Mouse (Mus musculus) cerebellum, postnatal 10 days (tissue): ENCODE measurements around the gene Itih1.
A peak's percentile ranks its signal among the peaks of the same experiment; 100 is the strongest.

Source experiments
- DNase-seq, 2 experiments: peaks; one replicate each; pipeline ENCODE4 v3.0.0; 2021; ENCODE audit warnings: mixed read lengths in 2 of 2

Itih1 gene

DNA sequence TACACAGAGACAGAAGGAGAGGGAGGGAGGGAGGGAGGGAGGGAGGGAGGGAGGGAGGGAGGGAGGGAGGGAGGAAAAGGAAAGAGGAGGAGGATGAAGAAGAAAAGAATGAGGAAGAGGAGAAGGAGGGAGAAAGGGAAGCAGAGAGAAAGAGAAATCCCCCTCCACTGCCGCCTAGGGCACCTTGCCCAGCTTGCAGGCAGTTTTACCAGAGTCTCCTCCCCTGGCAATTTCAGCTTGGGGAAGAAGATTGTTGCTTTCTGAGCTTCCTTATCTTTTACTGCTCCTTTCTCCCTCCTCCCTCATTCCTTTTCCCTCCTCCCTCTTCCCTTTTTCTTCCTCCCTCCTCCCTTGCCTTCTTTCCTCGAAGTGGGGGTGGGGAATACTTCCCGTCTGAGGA is 40.1 kb downstream of the Itih1 start:
- no peak for DNase-seq

DNA sequence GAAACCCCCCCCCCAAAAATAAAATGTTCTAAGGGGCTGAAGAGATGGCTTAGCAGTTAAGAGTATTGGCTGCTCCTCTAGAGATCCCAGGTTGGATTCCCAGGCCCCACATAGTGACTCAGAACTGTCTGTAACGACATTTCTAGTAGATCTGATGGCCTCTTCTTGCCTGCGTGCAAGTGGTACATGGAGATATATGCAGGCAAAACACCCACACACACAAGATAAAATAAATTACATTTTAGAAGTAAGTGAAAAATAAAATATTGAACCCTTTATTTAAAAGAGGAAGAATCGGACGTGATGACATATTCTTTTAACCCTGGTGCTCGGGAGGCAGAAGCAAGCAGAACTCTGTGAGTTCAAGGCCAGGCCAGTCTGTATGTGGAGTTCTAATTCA is 40.5 kb downstream of the Itih1 start:
- no peak for DNase-seq

DNA sequence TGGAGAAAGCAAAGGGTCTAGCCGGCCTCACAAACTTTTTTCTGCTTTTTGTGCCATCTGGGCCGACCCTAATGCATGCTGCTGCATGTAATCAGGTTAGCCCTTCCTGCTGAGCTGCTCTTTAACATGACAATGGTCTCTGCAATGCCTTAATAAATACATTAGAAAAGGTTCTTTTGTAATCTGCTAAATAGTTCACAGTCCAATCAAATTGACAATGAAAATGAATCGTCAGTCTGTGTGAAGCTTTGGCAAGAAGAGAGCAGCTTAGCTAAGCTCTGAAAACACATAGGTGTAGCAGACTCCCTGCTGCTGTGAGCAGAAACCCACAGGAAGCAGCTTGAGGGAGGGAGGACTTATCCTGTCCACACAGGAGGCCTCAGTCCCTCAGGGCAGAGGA is 43.1 kb downstream of the Itih1 start:
- no peak for DNase-seq

DNA sequence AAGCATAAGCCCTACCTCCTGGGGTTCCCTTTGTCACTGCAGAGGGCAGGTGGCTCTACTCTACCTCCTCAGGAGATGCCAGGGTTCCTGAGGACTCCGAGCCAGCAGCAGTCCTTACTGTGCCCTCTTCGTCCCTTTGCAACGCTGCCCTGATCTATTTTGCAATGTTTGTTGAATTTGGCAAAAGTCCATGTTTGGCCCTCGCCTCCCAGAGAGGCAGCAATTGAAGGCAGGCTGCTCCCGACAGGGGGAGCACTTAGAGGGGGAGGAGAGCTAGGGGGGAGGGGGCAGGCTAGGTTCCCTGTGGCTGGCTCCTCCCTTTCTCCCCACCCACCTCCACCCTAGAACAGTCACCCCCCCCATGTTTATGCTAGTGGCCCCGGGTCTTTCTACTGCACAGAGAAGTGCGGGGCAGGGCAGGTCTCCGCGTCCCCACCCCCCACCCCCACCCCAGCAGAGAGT is 54.8 kb downstream of the Itih1 start:
- peak; percentile 49 to 59 for DNase-seq

DNA sequence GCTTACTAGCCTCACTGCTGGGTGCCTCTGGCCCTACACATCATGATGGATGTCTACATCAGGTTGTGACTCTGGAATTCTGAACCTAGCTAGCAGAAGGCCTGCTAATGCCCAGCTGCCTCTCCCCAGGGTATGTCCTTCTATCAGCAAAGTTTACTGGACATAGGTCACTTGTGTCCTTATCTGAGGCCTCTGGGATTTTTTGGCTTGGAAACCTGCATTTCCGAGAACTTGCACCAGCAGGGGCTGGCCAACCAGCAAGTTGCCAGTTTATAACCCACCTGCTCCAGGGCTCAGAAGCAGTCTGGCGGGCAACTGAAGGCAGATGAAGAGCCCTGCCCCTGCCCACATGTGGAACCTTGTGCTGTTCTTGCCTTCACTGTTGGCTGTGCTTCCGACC is 56.9 kb downstream of the Itih1 start, which contains the start of gene Itih4:
Gene Itih4, plus strand, starts transcription at position 273 of the 400 bp plus-strand sequence.
- DNase-seq = no peak

DNA sequence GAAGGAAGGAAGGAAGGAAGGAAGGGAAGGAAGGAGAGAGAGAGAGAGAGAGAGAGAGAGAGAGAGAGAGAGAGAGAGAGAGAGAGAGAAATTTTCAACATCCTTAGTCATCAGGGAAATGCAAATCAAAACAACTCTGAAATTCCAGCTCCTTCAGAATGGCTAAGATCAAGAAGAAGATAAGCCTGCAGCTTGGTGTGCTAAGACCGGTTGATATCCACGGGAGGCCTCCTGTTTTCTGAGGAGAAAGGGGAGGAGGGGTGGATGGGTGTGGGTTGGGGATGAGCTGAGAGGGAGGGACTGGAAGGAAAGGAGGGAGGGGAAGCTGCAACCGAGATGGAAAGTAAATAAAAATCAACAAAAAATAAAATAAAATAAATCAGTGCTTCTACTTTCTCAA is 57.8 kb downstream of the Itih1 start:
- no peak for DNase-seq

DNA sequence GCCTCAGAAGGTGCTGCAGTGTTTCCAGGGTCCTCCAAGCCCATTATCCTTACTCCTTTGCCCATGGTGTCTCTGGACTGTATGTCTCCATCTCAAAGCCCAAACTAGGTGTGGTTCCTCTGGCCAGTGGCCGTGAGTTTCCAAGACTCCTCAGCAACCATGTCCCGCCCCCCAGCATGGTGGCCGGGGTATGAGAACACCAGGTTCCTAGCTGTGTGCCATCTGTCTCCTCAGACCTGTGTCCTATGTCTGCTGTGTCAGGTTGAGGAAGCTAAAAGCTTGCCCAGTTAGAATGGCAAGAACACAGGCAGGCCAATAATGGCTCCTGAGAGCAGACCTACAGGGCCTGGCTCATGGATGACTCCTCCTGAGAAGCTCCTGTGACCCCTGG is 61.4 kb downstream of the Itih1 start:
- DNase-seq = peak; percentile 27 to 36

DNA sequence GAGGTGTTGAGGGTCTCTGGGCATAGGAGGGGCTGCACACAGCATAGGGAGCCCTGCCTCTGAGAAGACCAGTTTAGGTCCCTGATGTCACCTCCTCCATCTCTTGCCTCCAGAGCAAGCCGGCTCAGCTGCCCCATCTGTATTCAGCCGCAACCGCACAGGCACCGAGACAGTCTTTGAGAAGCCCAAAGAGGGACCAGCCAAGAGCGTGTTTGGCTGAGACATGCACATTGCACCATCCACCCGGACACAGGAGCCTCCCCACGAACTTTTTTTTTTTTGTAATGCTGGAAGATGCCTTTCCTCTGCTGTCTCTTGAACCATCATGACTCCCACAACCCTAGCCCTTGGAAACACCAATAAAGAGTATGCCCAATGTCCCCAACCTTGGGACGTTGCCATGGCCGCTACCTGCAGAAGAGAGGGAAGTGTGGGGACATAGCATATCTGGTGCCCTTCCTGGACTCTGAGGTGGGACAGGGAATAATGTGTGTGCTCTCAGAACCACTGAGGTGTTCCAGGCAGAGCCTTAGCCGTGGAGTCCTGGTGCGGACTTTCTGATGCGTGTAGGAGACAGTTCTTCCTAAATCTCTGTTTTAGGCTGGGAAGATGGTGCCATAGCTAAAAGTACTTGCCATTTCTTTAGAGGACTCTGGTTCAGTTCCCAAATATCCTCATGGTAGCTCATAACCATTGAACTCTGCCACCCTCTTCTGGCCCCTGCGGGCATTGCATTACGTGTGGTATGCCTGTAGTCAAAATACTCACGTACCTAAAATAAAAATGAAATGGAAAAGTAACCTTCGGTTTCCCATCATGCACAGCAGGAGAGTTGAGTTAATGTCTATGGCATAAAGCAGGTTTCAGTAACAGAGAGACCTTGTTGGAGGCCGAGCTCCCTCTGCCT is 62.0 kb downstream of the Itih1 start:
- peak; percentile 71 to 78 for DNase-seq

DNA sequence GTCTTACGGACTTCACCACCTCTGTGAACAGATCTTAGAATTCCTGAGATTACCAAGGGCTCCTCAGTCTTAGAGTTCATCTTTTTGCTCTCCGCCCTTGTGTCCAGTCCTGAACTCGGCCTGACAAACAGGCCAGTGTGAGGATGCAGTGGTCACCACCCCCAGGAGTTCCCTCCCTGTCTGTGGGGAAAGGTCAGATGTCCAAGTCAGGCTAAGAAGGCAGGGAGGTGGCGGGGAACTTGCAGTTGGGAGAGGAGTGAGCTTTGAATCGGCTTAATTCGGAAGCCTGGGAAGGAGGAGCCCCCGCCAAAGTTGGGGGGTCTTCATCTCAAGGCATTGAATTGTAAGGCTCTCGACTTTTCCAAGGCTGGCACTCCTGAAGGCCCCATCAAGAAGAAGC is 62.8 kb downstream of the Itih1 start:
- DNase-seq = no peak

DNA sequence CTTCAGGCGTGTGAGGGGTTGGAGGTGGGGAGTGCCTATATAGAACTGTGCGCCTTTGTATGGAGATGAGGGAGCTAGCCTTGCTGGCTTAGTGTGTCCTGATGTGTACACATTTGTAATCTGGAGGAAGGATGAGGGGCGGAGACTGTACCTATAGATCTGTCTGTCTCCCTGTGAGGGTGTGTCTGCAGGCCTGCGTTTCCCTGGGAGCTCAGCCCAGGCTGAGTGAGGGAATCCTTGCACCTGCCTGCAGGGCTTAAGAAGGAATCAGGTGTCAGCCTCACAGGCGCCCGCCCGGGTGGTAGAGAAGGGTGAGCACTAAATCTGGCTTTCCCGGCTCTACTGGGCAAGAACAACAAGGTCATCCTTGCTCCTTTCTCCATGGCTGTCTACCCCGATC is 63.3 kb downstream of the Itih1 start:
- DNase-seq = no peak
